Mouse (Mus musculus) hindbrain, embryonic 14.5 days (tissue): ENCODE results near the gene Foxp1. TPM values are rescaled to one million over a fixed set of nuclear protein-coding genes. Genes with fewer than 3 reads are reported as not detected.

ENCODE experiments used
- ATAC-seq: fragments of 200-750 bp; cut with Nextera tagmentation; 2 replicates; pipeline ENCODE4 v1.8.0; 2017; ENCODE audit warnings: moderate number of reproducible peaks, mild to moderate bottlenecking, moderate TSS enrichment, moderate library complexity; ENCODE audit not compliant: low FRiP score
- DNase-seq: peaks from one replicate; pipeline ENCODE4 v3.0.0-alpha.2; 2015; ENCODE audit warnings: low spot score
- H3K27ac ChIP-seq: fragments of 300-500 bp; sonication (generic); 2 replicates; pipeline ENCODE4 v1.5.1; 2014; ENCODE audit warnings: mild to moderate bottlenecking, moderate library complexity
- H3K27me3 ChIP-seq: fragments of 300-500 bp; sonication (generic); 2 replicates; pipeline ENCODE4 v1.6.1; 2014; ENCODE audit warnings: mild to moderate bottlenecking, low read length, mixed read lengths; ENCODE audit not compliant: control insufficient read depth, insufficient read depth
- H3K36me3 ChIP-seq: fragments of 300-500 bp; sonication (generic); replicated peaks from 2 replicates; pipeline ENCODE4 v1.6.1; 2014; ENCODE audit not compliant: control insufficient read depth, insufficient read depth
- H3K4me1 ChIP-seq: fragments of 300-500 bp; sonication (generic); replicated peaks from 2 replicates; pipeline ENCODE4 v1.6.1; 2014; ENCODE audit warnings: antibody characterized with exemption, low read length, mixed read lengths; ENCODE audit not compliant: control insufficient read depth, insufficient read depth
- H3K4me2 ChIP-seq: fragments of 300-500 bp; sonication (generic); replicated peaks from 2 replicates; pipeline ENCODE4 v1.6.1; 2014; ENCODE audit warnings: mild to moderate bottlenecking, moderate library complexity
- H3K4me3 ChIP-seq: fragments of 300-500 bp; sonication (generic); replicated peaks from 2 replicates; pipeline ENCODE4 v1.5.1; 2014; ENCODE audit warnings: mild to moderate bottlenecking, low read length
- H3K9ac ChIP-seq: fragments of 300-500 bp; sonication (generic); 2 replicates; pipeline ENCODE4 v1.6.1; 2014
- H3K9me3 ChIP-seq: fragments of 300-500 bp; sonication (generic); 2 replicates; pipeline ENCODE4 v1.6.1; 2016; ENCODE audit warnings: low read length; ENCODE audit not compliant: control insufficient read depth
- WGBS: fragments of 180-500 bp; shearing (Covaris S2); extraction: QIAGEN DNeasy Blood & Tissue Kit; methylation state at CpG from one replicate; pipeline ENCODE4 v1.1.7; 2014; 5-methylcytosine and 5-hydroxymethylcytosine counted together
- polyA plus RNA-seq: library from polyadenylated mRNA; unstranded; fragments of >200 nt; fragmentation: Nextera tagmentation; extraction: Ambion mirVana; gene quantifications from 2 replicates; pipeline ENCODE4 v1.2.1, GENCODE M21; 2014

Foxp1 gene
- polyA plus RNA-seq, 1 experiment from 2014 or later: 68.3 TPM

- ATAC-seq (no peak), DNase-seq (no peak)
- 9% methylated on average over 11 of the region's 11 CpGs for WGBS
- H3K4me1 ChIP-seq: peaks cover 47% of the 10 kb centered on the region
- H3K9ac ChIP-seq: no peak overlapping the region
- H3K36me3 ChIP-seq: no peaks in the 10 kb centered on the region
- H3K27me3 ChIP-seq: peaks cover 14% of the 10 kb centered on the region
- H3K9me3 ChIP-seq: no peaks in the 10 kb centered on the region
- peak overlapping the region; percentile 33 for H3K4me2 ChIP-seq
- no peak overlapping the region for H3K4me3 ChIP-seq
- no peak overlapping the region for H3K27ac ChIP-seq
Measured at GRCm38 (mm10) chr6:99200656-99201055, 321.9 kb downstream of the Foxp1 start.

- no peak for DNase-seq
- no peak for ATAC-seq
- Histone ChIP-seq H3K27me3 (peaks cover 8% of the 10 kb centered on the region), H3K4me2 (no peak overlapping the region), H3K9me3 (no peaks in the 10 kb centered on the region), H3K9ac (no peak overlapping the region), H3K4me3 (no peak overlapping the region), H3K4me1 (peaks cover 33% of the 10 kb centered on the region), H3K27ac (no peak overlapping the region), H3K36me3 (no peaks in the 10 kb centered on the region)
- 91% methylated on average over 4 of the region's 4 CpGs for WGBS
Measured at GRCm38 (mm10) chr6:99199277-99199676, 323.2 kb downstream of the Foxp1 start.

- 59% methylated on average over 8 of the region's 8 CpGs for WGBS
Measured at GRCm38 (mm10) chr6:99193697-99194096, 328.8 kb downstream of the Foxp1 start.

GRCm38 (mm10) chr6:99191636-99192137 lies 330.8 kb downstream of the Foxp1 start:
- no peak for DNase-seq
- Histone ChIP-seq H3K36me3 (no peaks in the 10 kb centered on the region), H3K27ac (no peak overlapping the region), H3K27me3 (no peaks in the 10 kb centered on the region), H3K4me3 (no peak overlapping the region), H3K4me1 (peaks cover 16% of the 10 kb centered on the region), H3K9ac (no peak overlapping the region), H3K4me2 (no peak overlapping the region), H3K9me3 (no peaks in the 10 kb centered on the region)
- ATAC-seq: no peak
- WGBS: 52% methylated on average over 8 of the region's 8 CpGs

More at GRCm38 (mm10) chr6:99193697-99194096, 328.8 kb downstream of the Foxp1 start:
- Histone ChIP-seq H3K27ac (no peak overlapping the region), H3K4me1 (peaks cover 16% of the 10 kb centered on the region), H3K9me3 (no peaks in the 10 kb centered on the region), H3K9ac (no peak overlapping the region), H3K4me2 (no peak overlapping the region), H3K27me3 (no peaks in the 10 kb centered on the region), H3K36me3 (no peaks in the 10 kb centered on the region), H3K4me3 (no peak overlapping the region)
- no peak for ATAC-seq
- DNase-seq: no peak

GRCm38 (mm10) chr6:99191041-99191635 lies 331.4 kb downstream of the Foxp1 start:
- WGBS: 44% methylated on average over 12 of the region's 12 CpGs
- H3K9ac ChIP-seq: no peak overlapping the region
- no peak overlapping the region for H3K4me2 ChIP-seq
- no peaks in the 10 kb centered on the region for H3K9me3 ChIP-seq
- DNase-seq: no peak
- H3K4me3 ChIP-seq: no peak overlapping the region
- no peaks in the 10 kb centered on the region for H3K36me3 ChIP-seq
- H3K4me1 ChIP-seq: peaks cover 16% of the 10 kb centered on the region
- H3K27ac ChIP-seq: no peak overlapping the region
- H3K27me3 ChIP-seq: no peaks in the 10 kb centered on the region
- ATAC-seq: no peak

GRCm38 (mm10) chr6:99189967-99190366 lies 332.6 kb downstream of the Foxp1 start:
- Histone ChIP-seq H3K9me3 (no peaks in the 10 kb centered on the region), H3K4me1 (peaks cover 16% of the 10 kb centered on the region), H3K4me2 (0 out of 2 replicates have a peak overlapping the region, but pooled peaks have one; percentile 11), H3K9ac (0 out of 2 replicates have a peak overlapping the region, but pooled peaks have one; percentile 18), H3K27me3 (no peaks in the 10 kb centered on the region), H3K4me3 (no peak overlapping the region), H3K27ac (no peak overlapping the region), H3K36me3 (no peaks in the 10 kb centered on the region)
- 28% methylated on average over 8 of the region's 8 CpGs for WGBS
- ATAC-seq (0 out of 2 replicates have a peak, but pooled peaks have one; percentile 46), DNase-seq (no peak)

GRCm38 (mm10) chr6:99188366-99189216 lies 333.9 kb downstream of the Foxp1 start:
- H3K9ac ChIP-seq: no peak overlapping the region
- 69% methylated on average over 4 of the region's 4 CpGs for WGBS
- DNase-seq (no peak), ATAC-seq (no peak)
- H3K4me1 ChIP-seq: peaks cover 16% of the 10 kb centered on the region
- H3K36me3 ChIP-seq: no peaks in the 10 kb centered on the region
- H3K27ac ChIP-seq: no peak overlapping the region
- H3K9me3 ChIP-seq: no peaks in the 10 kb centered on the region
- no peak overlapping the region for H3K4me2 ChIP-seq
- H3K4me3 ChIP-seq: no peak overlapping the region
- H3K27me3 ChIP-seq: no peaks in the 10 kb centered on the region

GRCm38 (mm10) chr6:99187914-99188313 lies 334.6 kb downstream of the Foxp1 start:
- no peak overlapping the region for H3K9ac ChIP-seq
- ATAC-seq: no peak

GRCm38 (mm10) chr6:99187415-99187814 lies 335.1 kb downstream of the Foxp1 start:
- Histone ChIP-seq H3K36me3 (no peaks in the 10 kb centered on the region), H3K27ac (no peak overlapping the region), H3K4me3 (no peak overlapping the region), H3K9me3 (no peaks in the 10 kb centered on the region), H3K4me2 (no peak overlapping the region), H3K4me1 (peaks cover 13% of the 10 kb centered on the region), H3K9ac (no peak overlapping the region), H3K27me3 (no peaks in the 10 kb centered on the region)
- DNase-seq: no peak
- WGBS: 69% methylated on average over 2 of the region's 2 CpGs
- ATAC-seq: no peak

More at GRCm38 (mm10) chr6:99187914-99188313, 334.6 kb downstream of the Foxp1 start:
- Histone ChIP-seq H3K4me3 (no peak overlapping the region), H3K27me3 (no peaks in the 10 kb centered on the region), H3K27ac (no peak overlapping the region), H3K4me1 (peaks cover 13% of the 10 kb centered on the region), H3K36me3 (no peaks in the 10 kb centered on the region), H3K4me2 (no peak overlapping the region), H3K9me3 (no peaks in the 10 kb centered on the region)
- DNase-seq: no peak
- 93% methylated on average over 3 of the region's 3 CpGs for WGBS
